Mouse (Mus musculus) small intestine, adult 10 weeks (tissue): ENCODE results near the gene Ccdc57. TPM values are rescaled to one million over a fixed set of nuclear protein-coding genes. Genes with fewer than 3 reads are reported as not detected.

Experiments
- polyA plus RNA-seq: library from polyadenylated mRNA; stranded (reverse); fragments of 350-450 nt; fragmentation: Illumina TruSeq; extraction: RNeasy Lipid Tissue Mini Kit (QIAGEN cat#74804); gene quantifications from one replicate; pipeline ENCODE4 v1.2.3, GENCODE M21; 2014; ENCODE audit warnings: low replicate concordance

The Ccdc57 gene
- polyA plus RNA-seq: not detected

DNA sequence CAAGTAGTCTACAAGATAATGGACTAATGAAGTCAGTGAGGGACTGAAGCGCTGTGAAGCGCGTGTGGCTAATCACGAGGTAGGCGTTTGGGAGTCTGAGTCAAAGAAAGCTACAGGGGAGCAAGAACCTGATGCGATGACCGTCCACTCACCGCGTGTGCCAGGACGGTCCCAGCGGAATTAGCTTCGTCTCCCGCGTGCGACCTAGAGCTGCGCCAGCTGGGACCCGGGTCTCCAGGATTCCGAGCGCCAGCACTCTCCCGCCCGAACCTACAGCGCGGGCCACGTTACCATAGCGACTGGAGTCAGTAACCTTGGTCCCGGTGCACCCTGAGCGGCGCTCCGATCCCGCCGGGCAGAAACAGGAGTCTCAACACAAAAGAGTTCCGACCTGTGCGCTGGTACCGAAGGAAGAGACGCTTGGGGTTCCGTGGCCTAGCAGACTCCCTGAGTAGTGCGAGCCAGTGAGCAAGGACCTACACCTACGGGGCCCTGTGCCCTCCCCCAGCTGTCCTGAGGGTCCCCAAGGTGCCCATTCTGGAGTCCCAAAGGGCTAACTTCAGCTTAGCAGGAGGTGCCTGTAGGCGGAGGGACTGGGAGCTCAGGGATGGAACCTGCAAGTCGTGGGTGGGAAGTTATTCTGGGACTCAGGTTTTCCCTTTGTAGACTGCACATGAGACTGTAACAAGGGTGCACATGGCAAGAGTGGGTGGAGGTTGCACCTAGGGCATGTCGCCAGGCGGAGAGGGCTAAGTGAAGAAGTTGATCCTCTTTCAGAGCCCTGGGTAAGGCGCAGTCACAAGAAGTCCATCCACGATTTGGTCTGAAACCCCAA, at the start of gene Ccdc57:
Ccdc57 (minus strand) TSS at position 309 of the 835 bp plus-strand sequence.

GRCm38 (mm10) chr11:120948328-120948727, 15.7 kb upstream of the Ccdc57 start, which contains the start of gene Slc16a3:
TSS of gene Slc16a3 (plus strand) at chr11:120948480.

DNA sequence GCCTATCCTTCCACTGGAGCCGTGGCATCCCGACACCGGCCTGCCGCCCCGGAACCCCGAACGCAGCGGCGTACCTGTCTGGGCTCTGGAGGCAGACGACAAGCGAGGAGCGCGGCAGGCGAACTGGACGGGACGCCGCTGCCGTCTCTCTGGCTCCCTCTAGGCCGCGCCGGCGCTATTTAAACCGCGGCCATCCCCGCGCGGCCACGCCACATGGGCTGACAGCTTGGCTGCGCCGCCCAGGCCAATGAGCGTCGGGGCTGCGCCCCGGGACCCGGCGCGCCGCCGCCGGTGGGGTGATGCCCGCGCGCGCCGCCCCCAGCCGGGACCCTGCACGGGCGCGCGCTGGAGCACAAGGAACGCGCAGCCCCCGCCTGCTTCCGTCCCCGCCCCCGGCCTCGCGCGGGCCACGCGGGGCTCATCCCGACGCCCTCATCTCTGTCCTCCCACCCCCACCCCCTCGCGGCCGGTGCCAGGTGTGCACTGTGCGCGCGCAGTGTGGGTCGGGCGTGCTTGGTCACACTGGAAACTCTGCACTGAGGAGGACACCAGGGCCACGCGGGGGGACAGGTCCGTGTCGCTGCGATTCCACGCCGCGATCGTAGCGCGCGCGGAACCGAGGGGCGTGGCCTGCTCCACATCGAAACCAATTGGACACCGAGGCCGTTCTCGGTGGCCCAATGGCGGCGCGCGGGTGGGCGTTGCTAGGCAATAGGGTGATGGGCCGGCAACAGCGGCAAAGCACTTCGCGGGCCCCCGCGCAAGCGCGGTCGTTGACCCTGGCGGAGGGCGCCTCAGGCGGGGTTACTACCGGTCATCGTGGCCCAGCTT, 108.5 kb downstream of the Ccdc57 start, which contains the start of gene Fasn:
Fasn (minus strand) TSS at position 592 of the 831 bp plus-strand sequence.

GRCm38 (mm10) chr11:120795756-120796613, 136.7 kb downstream of the Ccdc57 start, which contains the start of gene Dus1l:
TSS of gene Dus1l (minus strand) at chr11:120796403.

DNA sequence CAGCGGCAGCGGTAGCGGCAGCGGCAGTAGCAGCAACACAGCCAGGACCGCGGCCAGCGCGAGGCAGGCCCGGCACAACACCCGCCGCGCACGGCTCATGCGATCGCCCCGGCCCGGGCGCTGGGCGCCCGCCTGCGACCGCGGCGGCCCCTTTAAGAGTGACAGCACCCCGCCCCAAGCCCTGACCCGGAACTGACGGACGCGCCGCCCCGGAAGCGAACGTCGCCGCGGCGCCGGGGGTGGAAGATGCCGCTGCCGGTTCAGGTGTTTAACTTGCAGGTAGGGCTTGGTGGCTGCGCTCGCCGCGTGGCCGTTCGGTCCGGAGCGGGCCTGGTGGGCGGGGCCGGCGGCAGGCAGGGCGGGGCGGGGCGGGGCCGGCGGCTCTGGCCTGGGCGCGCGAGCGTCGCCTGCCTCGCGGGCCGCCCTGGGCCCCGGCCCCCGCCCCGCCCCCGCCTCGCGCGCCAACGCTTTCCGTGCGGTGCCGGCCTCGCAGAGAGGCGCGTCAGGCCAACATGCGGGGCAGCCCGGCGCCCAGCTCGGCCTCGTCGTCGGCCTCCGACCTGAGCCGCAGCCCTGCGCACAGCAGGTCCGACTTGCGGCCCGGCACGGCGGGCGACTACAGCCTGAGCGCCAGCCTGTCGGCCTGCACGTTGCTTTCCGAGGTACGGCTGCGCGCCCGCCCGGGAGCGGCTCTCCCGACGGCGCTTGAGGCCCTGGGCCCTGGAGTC, 148.4 kb downstream of the Ccdc57 start, which contains the start of the genes Rfng and Gps1:
Rfng (minus strand) TSS at position 144 of the 728 bp plus-strand sequence.
Gps1 (plus strand) TSS at position 209 of the 728 bp plus-strand sequence.

Other genes starting within 250 kb of the Ccdc57 start
- gene Cenpx, start 219.1 kb downstream of the Ccdc57 start, polyA plus RNA-seq: not detected
- gene Lrrc45, start 218.9 kb downstream of the Ccdc57 start, polyA plus RNA-seq: 0.33 TPM
- not detected for gene Rac3, start 211.4 kb downstream of the Ccdc57 start, polyA plus RNA-seq
- gene Dcxr, start 205.6 kb downstream of the Ccdc57 start, polyA plus RNA-seq: not detected
- not detected for gene Cbr2, start 200.8 kb downstream of the Ccdc57 start, polyA plus RNA-seq
- gene Hmga1b, start 170.1 kb downstream of the Ccdc57 start, polyA plus RNA-seq: not detected
- gene Rfng, start 148.7 kb downstream of the Ccdc57 start, polyA plus RNA-seq: not detected
- 4.1 TPM for gene Gps1, start 148.6 kb downstream of the Ccdc57 start, polyA plus RNA-seq
- 2.2 TPM for gene Dus1l, start 136.5 kb downstream of the Ccdc57 start, polyA plus RNA-seq
- gene Fasn, start 108.3 kb downstream of the Ccdc57 start, polyA plus RNA-seq: 1.3 TPM
- 0.71 TPM for gene Slc16a3, start 15.6 kb upstream of the Ccdc57 start, polyA plus RNA-seq
- 44.3 TPM for gene Csnk1d, start 58.5 kb upstream of the Ccdc57 start, polyA plus RNA-seq
- gene Cd7, start 106.5 kb upstream of the Ccdc57 start, polyA plus RNA-seq: 8.6 TPM
- 392 TPM for gene Sectm1b, start 130.7 kb upstream of the Ccdc57 start, polyA plus RNA-seq
- 5.3 TPM for gene Sectm1a, start 148.3 kb upstream of the Ccdc57 start, polyA plus RNA-seq
- gene Tex19.2, start 185.8 kb upstream of the Ccdc57 start, polyA plus RNA-seq: not detected
- gene Tex19.1, start 213.3 kb upstream of the Ccdc57 start, polyA plus RNA-seq: not detected
- gene Uts2r, start 227.4 kb upstream of the Ccdc57 start, polyA plus RNA-seq: not detected